Mouse (Mus musculus): ENCODE measurements at regions not wholly inside any gene's neighbourhood (a gene's known extent, or its start where the extent isn't known, plus 50 kb on each side); places are given as distances from the start of the nearest gene placed in this dataset.

DNA sequence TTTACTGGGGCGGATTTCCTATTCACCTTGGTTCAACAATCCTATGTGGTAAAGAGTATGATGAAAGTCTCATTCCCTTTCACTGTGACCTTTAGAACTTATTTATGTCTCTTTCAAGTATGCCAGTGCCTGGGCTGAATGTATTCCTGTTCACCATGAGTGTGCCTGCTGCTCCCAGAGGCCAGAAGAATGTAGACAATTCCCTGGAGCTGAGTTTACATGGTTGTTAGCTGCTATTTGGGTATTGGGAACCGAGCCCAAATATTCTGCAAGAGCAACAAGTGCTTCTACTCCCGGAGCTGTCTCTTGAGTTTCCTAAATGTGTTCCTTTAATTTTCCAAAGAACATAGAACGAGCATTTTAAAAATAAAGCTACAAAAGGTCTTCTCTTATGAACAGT lies 71.7 kb upstream of the Chodl start:
- TF ChIP-seq POLR2A (IDR thresholded peaks at IDR 0.05; ENCODE audit: borderline replicate concordance, extremely low read depth, low read depth, low read length) (no peak), CTCF (IDR thresholded peaks at IDR 0.05; ENCODE audit: insufficient read depth, low read length) (no peak)

Data from lung, adult 2 months (tissue).